Mouse (Mus musculus): ENCODE measurements around the gene Pop7.

Pop7 gene

GRCm38 (mm10) chr5:137501709-137502666 is at the start of gene Pop7:
Pop7 (minus strand) TSS chr5:137502518.
- peak; percentile 100 for DNase-seq (ENCODE audit: low spot score)

- no peak for DNase-seq (ENCODE audit: low spot score)
Observed at GRCm38 (mm10) chr5:137551119-137551518, 48.8 kb upstream of the Pop7 start.

- DNase-seq (ENCODE audit: low spot score): no peak
Observed at GRCm38 (mm10) chr5:137549840-137550239, 47.5 kb upstream of the Pop7 start.

GRCm38 (mm10) chr5:137545596-137545995 is 43.3 kb upstream of the Pop7 start:
- no peak for DNase-seq (ENCODE audit: low spot score)

GRCm38 (mm10) chr5:137544926-137545325 is 42.6 kb upstream of the Pop7 start:
- no peak for DNase-seq (ENCODE audit: low spot score)

GRCm38 (mm10) chr5:137541768-137542540 is 39.6 kb upstream of the Pop7 start:
- DNase-seq (ENCODE audit: low spot score): no peak

GRCm38 (mm10) chr5:137540991-137541390 is 38.7 kb upstream of the Pop7 start:
- no peak for DNase-seq (ENCODE audit: low spot score)

GRCm38 (mm10) chr5:137539291-137539801 is 37.0 kb upstream of the Pop7 start:
- no peak for DNase-seq (ENCODE audit: low spot score)

GRCm38 (mm10) chr5:137537461-137537860 is 35.1 kb upstream of the Pop7 start:
- no peak for DNase-seq (ENCODE audit: low spot score)

GRCm38 (mm10) chr5:137535318-137535717 is 33.0 kb upstream of the Pop7 start:
- DNase-seq (ENCODE audit: low spot score): no peak

GRCm38 (mm10) chr5:137534762-137535161 is 32.4 kb upstream of the Pop7 start:
- DNase-seq (ENCODE audit: low spot score): no peak

GRCm38 (mm10) chr5:137533117-137533827 is 31.0 kb upstream of the Pop7 start, which contains the start of the genes Epo and Gnb2:
Epo (minus strand) TSS chr5:137533242.
Gnb2 (minus strand) TSS chr5:137533510.
- DNase-seq (ENCODE audit: low spot score): peak; percentile 98

GRCm38 (mm10) chr5:137532808-137533116 is 30.4 kb upstream of the Pop7 start:
- no peak for DNase-seq (ENCODE audit: low spot score)

- peak; percentile 36 for DNase-seq (ENCODE audit: low spot score)
Observed at GRCm38 (mm10) chr5:137532131-137532807, 30.0 kb upstream of the Pop7 start.

- DNase-seq (ENCODE audit: low spot score): peak; percentile 56
Observed at GRCm38 (mm10) chr5:137531414-137532130, 29.3 kb upstream of the Pop7 start.

- DNase-seq (ENCODE audit: low spot score): peak; percentile 44
Observed at GRCm38 (mm10) chr5:137530588-137531413, 28.5 kb upstream of the Pop7 start.

- DNase-seq (ENCODE audit: low spot score): no peak
Observed at GRCm38 (mm10) chr5:137530075-137530474, 27.8 kb upstream of the Pop7 start.

- no peak for DNase-seq (ENCODE audit: low spot score)
Observed at GRCm38 (mm10) chr5:137529221-137529995, 27.1 kb upstream of the Pop7 start.

All from spleen, adult 12 weeks (tissue).